Mouse (Mus musculus): ENCODE data around the gene Eif4enif1.
"Not testable (repeated sequence)": the region's sequence is repeated elsewhere in the genome, so short reads cannot be mapped to it uniquely, and the experiment has no call there.

DNA sequence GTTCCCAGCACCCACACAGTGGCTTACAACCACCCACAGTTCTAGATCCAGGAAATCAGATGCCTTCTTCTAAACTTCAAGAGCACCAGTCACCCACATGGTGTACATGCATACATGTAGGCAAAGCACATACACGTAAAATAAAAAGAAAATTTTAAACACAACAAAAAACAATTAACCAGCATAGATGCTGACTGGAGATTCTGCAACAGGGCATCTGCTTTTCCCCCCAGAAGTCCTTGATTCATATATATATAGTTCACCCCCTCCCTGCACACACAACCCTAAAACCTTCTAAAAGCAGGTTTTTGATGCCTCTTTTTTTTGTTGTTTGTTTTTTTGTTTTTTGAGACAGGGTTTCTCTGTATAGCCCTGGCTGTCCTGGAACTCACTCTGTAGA, 19.5 kb upstream of the Eif4enif1 start:
- not testable (repeated sequence) for TF ChIP-seq CTCF, EP300 (IDR thresholded peaks at IDR 0.05; ENCODE audit: low read depth)
